In the genomic region with DNA sequence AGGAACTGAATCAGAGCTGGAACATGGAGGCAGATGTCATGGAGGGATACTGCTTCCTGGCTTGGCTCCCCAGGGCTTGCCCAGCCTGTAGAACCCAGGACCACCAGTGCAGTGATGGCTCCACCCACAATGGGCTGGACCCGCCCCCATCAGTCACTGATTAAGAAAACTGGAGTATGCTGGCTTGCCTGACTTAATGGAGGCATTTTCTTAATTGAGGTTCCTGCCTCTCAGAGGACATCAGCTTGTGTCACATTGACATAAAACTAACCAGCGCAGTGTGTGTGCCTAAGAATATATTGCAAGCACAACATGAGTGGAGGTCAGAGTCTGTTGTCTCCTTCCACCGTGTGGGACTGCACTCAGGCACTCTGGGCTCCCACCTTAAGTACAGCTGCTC, we compare ENCODE assay signal across 16 mouse cellular contexts.
"Had no signal": no experiment of that assay in that cellular context is flagged by ENCODE, and none has a peak within 500 bp of the region (broad histone marks: within the 10 kb centered on the region; RNA-seq: fewer than 3 reads in every experiment).

No protein-coding gene starts in this region.

- H3K27ac ChIP-seq: neural tube, embryonic 13.5 days; neural tube, embryonic 15.5 days; stomach, embryonic 15.5 days; stomach, postnatal 0 days had no signal

- H3K4me3 ChIP-seq: neural tube, embryonic 13.5 days; neural tube, embryonic 15.5 days; stomach, embryonic 15.5 days had no signal

- H3K9ac ChIP-seq: neural tube, embryonic 13.5 days; neural tube, embryonic 15.5 days; stomach, embryonic 15.5 days had no signal

- H3K9me3 ChIP-seq: neural tube, embryonic 13.5 days; neural tube, embryonic 15.5 days; stomach, embryonic 15.5 days had no signal

- DNase-seq: retina, postnatal 1 day; right cerebral cortex, adult 18-20 months; right cerebral cortex, postnatal 14 days; right cerebral cortex, postnatal 25 days; right cerebral cortex, postnatal 4 days; spleen, adult 18-20 months; thymus, adult 18-20 months; thymus, adult 2 months; thymus, postnatal 14 days; thymus, postnatal 25 days; thymus, postnatal 36 days; thymus, postnatal 4 days had no signal

- H3K4me2 ChIP-seq: neural tube, embryonic 13.5 days; neural tube, embryonic 15.5 days; stomach, embryonic 15.5 days had no signal

- H3K27me3 ChIP-seq: neural tube, embryonic 13.5 days; neural tube, embryonic 15.5 days; stomach, embryonic 15.5 days had no signal

- H3K36me3 ChIP-seq: neural tube, embryonic 13.5 days; neural tube, embryonic 15.5 days; stomach, embryonic 15.5 days had no signal

- H3K4me1 ChIP-seq: neural tube, embryonic 13.5 days; neural tube, embryonic 15.5 days; stomach, embryonic 15.5 days had no signal
